Mouse (Mus musculus): ENCODE results near the gene Plcd1. TPM values are rescaled to one million over a fixed set of nuclear protein-coding genes. Genes with fewer than 3 reads are reported as not detected.
A peak's percentile ranks its signal among the peaks of the same experiment; 100 is the strongest.

The Plcd1 gene
- polyA plus RNA-seq, 1 experiment from 2014 or later: 6.5 TPM

DNA sequence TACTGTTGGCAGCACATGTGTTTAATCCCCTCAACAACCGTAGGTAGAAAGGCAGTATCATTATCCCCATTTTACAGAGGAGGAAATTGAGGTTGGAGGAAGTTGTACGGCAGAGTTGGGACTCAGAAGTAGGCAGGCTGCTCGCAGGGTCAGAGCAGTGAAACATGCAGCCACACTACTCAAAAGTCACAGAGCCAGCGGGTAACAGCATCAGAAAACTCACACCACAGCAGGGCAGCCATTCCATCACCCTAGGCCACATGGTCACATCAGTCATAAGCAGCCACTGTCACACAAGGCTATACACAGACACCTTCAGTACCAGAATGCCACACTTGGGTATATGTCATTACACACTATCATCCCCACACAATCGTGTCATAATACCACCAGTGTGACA is 6.0 kb downstream of the Plcd1 start:
- no peak overlapping the region for H3K4me3 ChIP-seq (ENCODE audit: low read depth, low read length)
- no peaks in the 10 kb centered on the region for H3K9me3 ChIP-seq (ENCODE audit: control insufficient read depth)
- no peak overlapping the region for H3K9ac ChIP-seq (ENCODE audit: low read depth, low read length)
- no peak overlapping the region for H3K27ac ChIP-seq (ENCODE audit: low read depth, low read length)
- no peak for TF ChIP-seq CTCF (IDR thresholded peaks at IDR 0.05; ENCODE audit: low read depth)
- ATAC-seq: no peak
- H3K27me3 ChIP-seq (replicated peaks; ENCODE audit: control insufficient read depth, insufficient read depth, low read length): no peaks in the 10 kb centered on the region; the same call in 1 of the 2 replicates
- WGBS: 79% methylated on average over 5 of the region's 5 CpGs
- peaks cover 2% of the 10 kb centered on the region; the same call in 1 of the 2 replicates for H3K36me3 ChIP-seq (ENCODE audit: control insufficient read depth, insufficient read depth)
- H3K4me1 ChIP-seq (replicated peaks; ENCODE audit: control insufficient read depth, insufficient read depth, low read length): peaks cover 8% of the 10 kb centered on the region
- H3K4me2 ChIP-seq (replicated peaks; ENCODE audit: low read depth): peak overlapping the region; percentile 79

DNA sequence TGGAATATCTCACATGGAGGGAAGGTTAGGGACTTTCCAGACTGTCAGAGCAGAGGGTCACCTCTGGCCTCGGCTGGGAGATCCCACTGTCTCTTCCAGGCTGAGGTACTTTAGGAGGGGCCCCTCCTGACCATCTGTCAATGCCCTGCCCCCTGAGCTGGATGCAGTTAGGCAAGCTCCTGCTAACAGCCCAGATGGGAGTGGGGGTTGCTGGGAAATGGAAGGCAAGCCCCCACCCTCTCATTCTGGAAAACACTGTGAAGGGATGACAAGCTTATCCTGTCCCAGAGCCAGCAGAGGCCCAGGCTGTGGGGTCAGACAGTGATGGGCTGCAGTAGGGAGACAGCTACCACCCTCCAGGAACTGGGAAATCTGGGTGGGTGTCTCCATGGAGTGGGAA is 6.9 kb downstream of the Plcd1 start:
- Histone ChIP-seq H3K9me3 (ENCODE audit: control insufficient read depth) (no peaks in the 10 kb centered on the region), H3K4me3 (ENCODE audit: low read depth, low read length) (no peak overlapping the region), H3K36me3 (ENCODE audit: control insufficient read depth, insufficient read depth) (peaks cover 6% of the 10 kb centered on the region; the same call in 1 of the 2 replicates), H3K27ac (ENCODE audit: low read depth, low read length) (no peak overlapping the region), H3K9ac (ENCODE audit: low read depth, low read length) (no peak overlapping the region), H3K4me1 (replicated peaks; ENCODE audit: control insufficient read depth, insufficient read depth, low read length) (peaks cover 8% of the 10 kb centered on the region), H3K27me3 (replicated peaks; ENCODE audit: control insufficient read depth, insufficient read depth, low read length) (no peaks in the 10 kb centered on the region; the same call in 1 of the 2 replicates), H3K4me2 (replicated peaks; ENCODE audit: low read depth) (no peak overlapping the region)
- 78% methylated on average over 1 of the region's 1 CpGs for WGBS
- no peak for TF ChIP-seq CTCF (IDR thresholded peaks at IDR 0.05; ENCODE audit: low read depth)
- no peak for ATAC-seq

DNA sequence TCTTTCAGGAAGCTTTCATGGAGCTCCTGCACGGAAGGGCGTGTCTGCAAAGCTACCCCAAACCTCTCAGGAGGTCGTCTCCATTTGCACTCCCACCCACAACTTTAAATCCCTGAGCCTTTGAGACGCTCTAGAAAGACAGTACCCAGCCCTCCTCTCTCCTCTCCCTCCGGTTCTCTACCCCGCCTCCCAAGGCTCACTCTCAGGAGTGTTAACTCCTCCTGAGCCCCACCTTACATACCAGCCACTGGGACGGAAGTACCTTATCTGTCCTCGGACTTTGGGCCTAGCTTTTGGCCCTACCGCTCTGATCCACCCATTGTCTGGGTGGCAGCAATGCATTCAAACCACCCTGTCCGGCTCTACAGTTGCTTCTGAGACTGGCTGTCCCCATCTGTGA is 9.3 kb downstream of the Plcd1 start:
- H3K4me1 ChIP-seq (replicated peaks; ENCODE audit: control insufficient read depth, insufficient read depth, low read length): peaks cover 16% of the 10 kb centered on the region
- H3K4me3 ChIP-seq (ENCODE audit: low read depth, low read length): no peak overlapping the region
- H3K9me3 ChIP-seq (ENCODE audit: control insufficient read depth): no peaks in the 10 kb centered on the region
- ATAC-seq: peak; percentile 67
- no peak overlapping the region for H3K9ac ChIP-seq (ENCODE audit: low read depth, low read length)
- H3K27ac ChIP-seq (ENCODE audit: low read depth, low read length): peak overlapping the region; percentile 28; the same call in 1 of the 2 replicates
- H3K27me3 ChIP-seq (replicated peaks; ENCODE audit: control insufficient read depth, insufficient read depth, low read length): no peaks in the 10 kb centered on the region
- H3K4me2 ChIP-seq (replicated peaks; ENCODE audit: low read depth): peak overlapping the region; percentile 32; the same call in 1 of the 2 replicates
- peaks cover 18% of the 10 kb centered on the region; the same call in 1 of the 2 replicates for H3K36me3 ChIP-seq (ENCODE audit: control insufficient read depth, insufficient read depth)
- TF ChIP-seq CTCF (IDR thresholded peaks at IDR 0.05; ENCODE audit: low read depth): no peak
- WGBS: 46% methylated on average over 10 of the region's 10 CpGs

DNA sequence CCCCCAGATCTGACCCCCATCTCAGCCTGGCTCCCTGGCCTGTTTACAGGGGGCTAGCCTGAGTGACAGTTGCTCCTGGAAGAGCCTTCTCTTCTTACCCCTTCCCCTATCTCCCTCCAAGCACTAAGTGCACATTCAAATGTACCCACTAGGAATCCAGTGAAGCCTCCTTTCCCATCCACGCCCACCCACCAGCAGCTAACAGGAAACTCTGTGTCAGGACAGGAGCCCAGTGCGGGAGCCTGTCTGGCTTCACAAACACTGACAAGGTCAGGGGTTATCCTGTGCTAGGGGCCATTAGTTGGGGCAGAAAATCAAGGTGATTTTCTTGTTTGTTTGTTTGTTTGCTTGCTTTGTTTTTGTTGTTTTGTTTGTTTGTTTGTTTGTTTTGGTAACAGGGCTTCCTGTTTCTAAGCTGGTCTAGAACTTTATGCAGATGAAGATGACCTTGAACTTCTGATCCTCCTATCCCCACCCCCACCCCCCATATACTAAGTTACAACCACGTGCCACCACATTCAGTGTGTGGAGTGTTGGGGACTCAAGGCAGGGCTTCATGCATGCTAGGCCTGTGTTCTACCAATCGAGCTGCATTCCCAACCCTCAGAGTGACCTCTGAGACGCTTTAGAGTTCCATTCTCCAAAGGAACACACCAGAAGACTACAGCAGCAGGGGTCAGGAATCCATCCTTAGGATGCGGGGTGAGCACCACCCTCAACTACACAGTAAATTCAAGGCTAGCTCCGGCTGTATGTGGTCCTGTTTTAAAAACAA is 10.5 kb downstream of the Plcd1 start:
- no peaks in the 10 kb centered on the region for H3K9me3 ChIP-seq (ENCODE audit: control insufficient read depth)
- no peak for ATAC-seq
- peaks cover 21% of the 10 kb centered on the region; the same call in 1 of the 2 replicates for H3K36me3 ChIP-seq (ENCODE audit: control insufficient read depth, insufficient read depth)
- no peak for TF ChIP-seq CTCF (IDR thresholded peaks at IDR 0.05; ENCODE audit: low read depth)
- 76% methylated on average over 7 of the region's 7 CpGs for WGBS
- no peaks in the 10 kb centered on the region for H3K27me3 ChIP-seq (replicated peaks; ENCODE audit: control insufficient read depth, insufficient read depth, low read length)
- peaks cover 16% of the 10 kb centered on the region for H3K4me1 ChIP-seq (replicated peaks; ENCODE audit: control insufficient read depth, insufficient read depth, low read length)
- H3K4me3 ChIP-seq (ENCODE audit: low read depth, low read length): no peak overlapping the region
- no peak overlapping the region for H3K4me2 ChIP-seq (replicated peaks; ENCODE audit: low read depth)
- H3K9ac ChIP-seq (ENCODE audit: low read depth, low read length): no peak overlapping the region
- H3K27ac ChIP-seq (ENCODE audit: low read depth, low read length): no peak overlapping the region

DNA sequence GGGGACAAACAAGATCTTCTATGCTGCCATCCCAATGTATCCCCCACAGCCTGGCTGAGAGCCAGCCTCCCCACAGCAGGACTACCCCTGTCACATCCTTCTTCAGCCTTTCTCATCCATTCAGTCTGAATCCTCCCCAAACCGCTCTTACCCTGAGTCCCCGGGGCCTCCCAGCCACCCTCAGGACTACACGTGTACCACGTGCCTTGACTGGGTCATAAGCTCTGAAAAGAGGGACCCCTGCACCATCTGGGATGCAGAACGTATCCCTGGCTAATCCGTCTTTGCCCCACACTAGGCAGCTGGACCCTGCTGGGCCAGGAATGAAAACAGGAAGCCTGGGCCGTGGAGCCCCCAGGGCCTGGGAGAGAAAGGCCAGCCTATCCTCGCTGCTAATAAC is 11.3 kb downstream of the Plcd1 start:
- no peak for ATAC-seq
- Histone ChIP-seq H3K27ac (ENCODE audit: low read depth, low read length) (no peak overlapping the region), H3K36me3 (ENCODE audit: control insufficient read depth, insufficient read depth) (peaks cover 21% of the 10 kb centered on the region; the same call in 1 of the 2 replicates), H3K9ac (ENCODE audit: low read depth, low read length) (no peak overlapping the region), H3K4me2 (replicated peaks; ENCODE audit: low read depth) (no peak overlapping the region), H3K27me3 (replicated peaks; ENCODE audit: control insufficient read depth, insufficient read depth, low read length) (no peaks in the 10 kb centered on the region), H3K4me1 (replicated peaks; ENCODE audit: control insufficient read depth, insufficient read depth, low read length) (peaks cover 16% of the 10 kb centered on the region), H3K9me3 (ENCODE audit: control insufficient read depth) (no peaks in the 10 kb centered on the region), H3K4me3 (ENCODE audit: low read depth, low read length) (no peak overlapping the region)
- WGBS: 57% methylated on average over 8 of the region's 8 CpGs
- TF ChIP-seq CTCF (IDR thresholded peaks at IDR 0.05; ENCODE audit: low read depth): no peak

DNA sequence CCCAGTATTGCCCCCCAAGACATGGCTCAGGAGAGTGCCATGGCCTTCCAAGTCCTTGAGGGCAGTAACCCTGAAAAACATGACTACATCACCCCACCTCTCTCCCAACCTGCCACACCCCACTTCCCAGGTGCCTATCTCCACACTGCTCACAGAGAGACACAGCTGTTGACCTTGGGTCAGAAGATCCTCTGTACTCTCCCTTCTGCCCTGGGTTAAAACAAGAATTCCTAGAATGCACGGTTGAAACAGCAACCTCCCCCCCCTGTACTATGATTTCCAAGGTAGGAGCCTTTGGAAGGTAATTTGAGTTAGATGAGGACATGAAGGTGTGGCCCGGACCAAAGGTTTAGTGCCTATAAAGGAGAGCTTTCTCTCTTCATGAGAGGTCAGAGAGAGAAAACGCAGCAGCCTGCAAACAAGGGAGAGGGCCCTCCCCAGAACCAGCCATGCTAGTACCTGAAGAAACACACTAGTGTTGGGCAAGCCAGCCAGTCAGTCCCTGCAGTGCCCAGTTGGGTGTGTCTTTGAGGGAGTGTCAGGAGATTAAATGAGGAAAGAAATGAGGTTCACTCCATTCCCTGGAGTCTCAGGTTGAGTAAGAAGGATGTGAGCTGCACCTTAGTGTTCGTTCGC is 13.1 kb downstream of the Plcd1 start:
- no peak for TF ChIP-seq CTCF (IDR thresholded peaks at IDR 0.05; ENCODE audit: low read depth)
- WGBS: 50% methylated on average over 5 of the region's 5 CpGs
- Histone ChIP-seq H3K27ac (ENCODE audit: low read depth, low read length) (peak overlapping the region; percentile 28; the same call in 1 of the 2 replicates), H3K36me3 (ENCODE audit: control insufficient read depth, insufficient read depth) (peaks cover 21% of the 10 kb centered on the region; the same call in 1 of the 2 replicates), H3K4me1 (replicated peaks; ENCODE audit: control insufficient read depth, insufficient read depth, low read length) (peaks cover 16% of the 10 kb centered on the region), H3K27me3 (replicated peaks; ENCODE audit: control insufficient read depth, insufficient read depth, low read length) (no peaks in the 10 kb centered on the region), H3K9me3 (ENCODE audit: control insufficient read depth) (no peaks in the 10 kb centered on the region), H3K4me3 (ENCODE audit: low read depth, low read length) (no peak overlapping the region), H3K9ac (ENCODE audit: low read depth, low read length) (no peak overlapping the region), H3K4me2 (replicated peaks; ENCODE audit: low read depth) (0 out of 2 replicates have a peak overlapping the region, but pooled peaks have one; percentile 2)
- peak; percentile 63 for ATAC-seq
